8 mouse cellular contexts compared by ENCODE assay signal in the genomic region with DNA sequence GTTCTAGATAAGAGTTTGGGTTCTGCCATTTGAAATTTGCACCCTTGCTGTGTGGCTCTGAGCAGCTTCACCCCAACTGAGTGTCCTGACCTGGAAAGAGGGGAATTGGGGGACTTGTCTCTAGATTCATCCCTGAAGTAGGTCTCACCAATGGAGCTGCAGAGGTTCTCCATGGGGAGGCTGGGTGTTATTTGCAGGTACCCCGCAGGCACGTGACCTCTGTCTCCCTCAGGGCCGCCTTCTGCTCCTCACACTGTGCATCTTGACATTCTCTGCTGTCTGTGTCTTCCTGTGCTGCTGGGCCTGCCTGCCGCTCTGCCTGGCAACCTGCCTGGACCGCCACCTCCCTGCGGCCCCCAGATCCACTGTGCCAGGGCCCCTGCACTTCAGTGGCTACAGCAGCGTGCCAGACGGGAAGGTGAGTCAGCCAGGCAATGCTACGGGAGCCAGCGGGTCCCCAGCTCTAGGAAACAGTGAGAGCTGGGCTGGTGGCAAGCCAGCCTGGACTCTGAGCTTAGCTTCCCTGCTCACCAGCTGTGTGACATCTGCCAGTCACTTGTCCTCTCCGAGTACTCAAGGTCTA. TPM values are rescaled to one million over a fixed set of nuclear protein-coding genes. Genes with fewer than 3 reads are reported as not detected.
DNase-seq lines count a peak whose midpoint lies in the region; ATAC-seq and TF ChIP-seq lines count a peak whose summit lies in the region.

No protein-coding gene starts in this region.

- intact Hi-C loops in heart, postnatal 10 days (cut with DNase I) = no loop called here

- no peak overlapping the region for H3K4me2 ChIP-seq in kidney, embryonic 16.5 days (replicated peaks; ENCODE audit: low read depth, low read length)
- no peak overlapping the region; the same call in 1 of the 2 replicates for H3K4me2 ChIP-seq in intestine, embryonic 15.5 days (replicated peaks)

- no peak for TF ChIP-seq POLR2A in ES-Bruce4 (IDR thresholded peaks at IDR 0.05; ENCODE audit: insufficient read depth, low read length)

- peaks cover 16% of the 10 kb centered on the region for H3K4me1 ChIP-seq in kidney, embryonic 16.5 days (ENCODE audit: insufficient read depth, low read length)
- H3K4me1 ChIP-seq in ES-Bruce4 (ENCODE audit: control insufficient read depth, insufficient read depth, low read length) = peaks cover 2% of the 10 kb centered on the region
- peaks cover 14% of the 10 kb centered on the region; the same call in 1 of the 2 replicates for H3K4me1 ChIP-seq in intestine, embryonic 15.5 days (replicated peaks)

- no peaks in the 10 kb centered on the region for H3K27me3 ChIP-seq in kidney, embryonic 16.5 days (ENCODE audit: insufficient read depth, low read length)
- H3K27me3 ChIP-seq in ES-Bruce4 (ENCODE audit: control insufficient read depth, insufficient read depth, low read length, poor library complexity, severe bottlenecking) = no peaks in the 10 kb centered on the region
- H3K27me3 ChIP-seq in intestine, embryonic 15.5 days (replicated peaks) = no peaks in the 10 kb centered on the region

- H3K4me3 ChIP-seq in kidney, embryonic 16.5 days (ENCODE audit: low read length) = no peak overlapping the region
- H3K4me3 ChIP-seq in ES-Bruce4 (ENCODE audit: low read depth, low read length) = peak overlapping the region; percentile 25; the same call in 1 of the 2 replicates
- H3K4me3 ChIP-seq in intestine, embryonic 15.5 days (replicated peaks) = no peak overlapping the region

- 0 out of 2 replicates have a peak, but pooled peaks cover 2% of the 10 kb centered on the region for H3K36me3 ChIP-seq in kidney, embryonic 16.5 days (ENCODE audit: insufficient read depth, low read length)
- H3K36me3 ChIP-seq in ES-Bruce4 (ENCODE audit: control insufficient read depth, insufficient read depth, low read length, poor library complexity, severe bottlenecking) = no peaks in the 10 kb centered on the region
- H3K36me3 ChIP-seq in intestine, embryonic 15.5 days = no peaks in the 10 kb centered on the region

- no peaks in the 10 kb centered on the region for H3K9me3 ChIP-seq in kidney, embryonic 16.5 days (ENCODE audit: low read length)
- no peaks in the 10 kb centered on the region for H3K9me3 ChIP-seq in ES-Bruce4 (replicated peaks; ENCODE audit: control insufficient read depth, insufficient read depth, low read length, poor library complexity, severe bottlenecking)
- H3K9me3 ChIP-seq in intestine, embryonic 15.5 days = no peaks in the 10 kb centered on the region

- WGBS in kidney, embryonic 16.5 days = 71% methylated on average over 11 of the region's 11 CpGs
- WGBS in intestine, embryonic 15.5 days = 68% methylated on average over 11 of the region's 11 CpGs

- no peak for TF ChIP-seq EP300 in ES-Bruce4 (IDR thresholded peaks at IDR 0.05; ENCODE audit: insufficient read depth, low read depth, low read length)

- DNase-seq in kidney, postnatal 25 days = peak; percentile 69 to 80
- peak; percentile 53 to 67 for DNase-seq in heart, postnatal 10 days
- no peak for DNase-seq in thymus, postnatal 14 days

- TF ChIP-seq CTCF in ES-Bruce4 (IDR thresholded peaks at IDR 0.05; ENCODE audit: low read depth, low read length) = no peak

- H3K27ac ChIP-seq in kidney, embryonic 16.5 days (ENCODE audit: low read length) = no peak overlapping the region
- H3K27ac ChIP-seq in ES-Bruce4 (ENCODE audit: insufficient read depth, low read length) = no peak overlapping the region
- H3K27ac ChIP-seq in intestine, embryonic 15.5 days = no peak overlapping the region

- ATAC-seq in kidney, embryonic 16.5 days (ENCODE audit: low FRiP score, low TSS enrichment) = no peak
- peak; percentile 60; the same call in 1 of the 2 replicates for ATAC-seq in cerebellum, adult (ENCODE audit: insufficient number of reproducible peaks, low FRiP score, low TSS enrichment)
- no peak for ATAC-seq in intestine, embryonic 15.5 days
- ATAC-seq in erythroid progenitor cell, adult 5-6 weeks (replicated peaks; ENCODE audit: low FRiP score, poor library complexity, severe bottlenecking) = no peak

- H3K9ac ChIP-seq in kidney, embryonic 16.5 days (replicated peaks; ENCODE audit: low read length) = no peak overlapping the region
- H3K9ac ChIP-seq in ES-Bruce4 (ENCODE audit: low read depth, poor library complexity, severe bottlenecking) = no peak overlapping the region
- no peak overlapping the region for H3K9ac ChIP-seq in intestine, embryonic 15.5 days

RNA-seq across cellular contexts. Expression of gene St6galnac4, which starts 2.4 kb away (rescaled TPM):
- 24.7 TPM in 2 replicates for polyA plus RNA-seq in kidney, embryonic 16.5 days (2015; fragmentation: Nextera tagmentation; extraction: Ambion mirVana)
- 9.4 and 9.7 TPM in 2 replicates for polyA plus RNA-seq in ES-Bruce4 (2011; ENCODE audit: insufficient read depth, insufficient read length, low read depth, missing spikeins)
- total RNA-seq in heart, postnatal 10 days (2021) = 10 to 100 TPM; 29.3 to 31.8 TPM
- polyA plus RNA-seq in intestine, embryonic 15.5 days (2015; fragmentation: Nextera tagmentation; extraction: Ambion mirVana) = 16.4 and 18.8 TPM in 2 replicates
- 2.9 and 3.8 TPM in 2 replicates for total RNA-seq in erythroid progenitor cell, adult 5-6 weeks (2015; ENCODE audit: low replicate concordance)
- total RNA-seq in erythroid progenitor cell, adult 5-6 weeks (2017; ENCODE audit: low replicate concordance) = 2.3 and 2.4 TPM in 2 replicates

RNA-seq across cellular contexts. Expression of gene St6galnac6, which starts 10.2 kb away (rescaled TPM):
- polyA plus RNA-seq in kidney, embryonic 16.5 days (2015; fragmentation: Nextera tagmentation; extraction: Ambion mirVana) = 18.5 and 18.6 TPM in 2 replicates
- polyA plus RNA-seq in ES-Bruce4 (2011; ENCODE audit: insufficient read depth, insufficient read length, low read depth, missing spikeins) = 22.5 and 24.2 TPM in 2 replicates
- total RNA-seq in heart, postnatal 10 days (2021) = 100 to 1,000 TPM in 1 of 2 experiments, 10 to 100 TPM in 1; 87.9 to 103 TPM
- 14.0 and 15.7 TPM in 2 replicates for polyA plus RNA-seq in intestine, embryonic 15.5 days (2015; fragmentation: Nextera tagmentation; extraction: Ambion mirVana)
- total RNA-seq in erythroid progenitor cell, adult 5-6 weeks (2015; ENCODE audit: low replicate concordance) = not detected in 2 replicates
- total RNA-seq in erythroid progenitor cell, adult 5-6 weeks (2017; ENCODE audit: low replicate concordance) = 0.64 and 3.9 TPM in 2 replicates

RNA-seq across cellular contexts. Expression of gene 9430097D07Rik, which starts 13.8 kb away (rescaled TPM):
- polyA plus RNA-seq in kidney, embryonic 16.5 days (2015; fragmentation: Nextera tagmentation; extraction: Ambion mirVana) = 0.12 and 0.16 TPM in 2 replicates
- 0.44 TPM in 1 of 2 replicates, not detected in the other for polyA plus RNA-seq in ES-Bruce4 (2011; ENCODE audit: insufficient read depth, insufficient read length, low read depth, missing spikeins)
- total RNA-seq in heart, postnatal 10 days (2021) = not detected
- not detected in 2 replicates for polyA plus RNA-seq in intestine, embryonic 15.5 days (2015; fragmentation: Nextera tagmentation; extraction: Ambion mirVana)
- not detected in 2 replicates for total RNA-seq in erythroid progenitor cell, adult 5-6 weeks (2015; ENCODE audit: low replicate concordance)
- total RNA-seq in erythroid progenitor cell, adult 5-6 weeks (2017; ENCODE audit: low replicate concordance) = 0.90 TPM in 1 of 2 replicates, not detected in the other

RNA-seq across cellular contexts. Expression of gene Pip5kl1, which starts 14.7 kb away (rescaled TPM):
- 2.5 and 2.6 TPM in 2 replicates for polyA plus RNA-seq in kidney, embryonic 16.5 days (2015; fragmentation: Nextera tagmentation; extraction: Ambion mirVana)
- polyA plus RNA-seq in ES-Bruce4 (2011; ENCODE audit: insufficient read depth, insufficient read length, low read depth, missing spikeins) = 1.8 and 4.1 TPM in 2 replicates
- not detected for total RNA-seq in heart, postnatal 10 days (2021)
- polyA plus RNA-seq in intestine, embryonic 15.5 days (2015; fragmentation: Nextera tagmentation; extraction: Ambion mirVana) = 0.56 and 0.69 TPM in 2 replicates
- total RNA-seq in erythroid progenitor cell, adult 5-6 weeks (2015; ENCODE audit: low replicate concordance) = not detected in 2 replicates
- total RNA-seq in erythroid progenitor cell, adult 5-6 weeks (2017; ENCODE audit: low replicate concordance) = not detected in 2 replicates

RNA-seq across cellular contexts. Expression of gene Dpm2, which starts 18.6 kb away (rescaled TPM):
- 106 and 108 TPM in 2 replicates for polyA plus RNA-seq in kidney, embryonic 16.5 days (2015; fragmentation: Nextera tagmentation; extraction: Ambion mirVana)
- polyA plus RNA-seq in ES-Bruce4 (2011; ENCODE audit: insufficient read depth, insufficient read length, low read depth, missing spikeins) = 35.1 and 41.7 TPM in 2 replicates
- total RNA-seq in heart, postnatal 10 days (2021) = 10 to 100 TPM; 31.2 to 32.6 TPM
- 115 and 121 TPM in 2 replicates for polyA plus RNA-seq in intestine, embryonic 15.5 days (2015; fragmentation: Nextera tagmentation; extraction: Ambion mirVana)
- 33.9 and 45.3 TPM in 2 replicates for total RNA-seq in erythroid progenitor cell, adult 5-6 weeks (2015; ENCODE audit: low replicate concordance)
- 11.8 and 21.1 TPM in 2 replicates for total RNA-seq in erythroid progenitor cell, adult 5-6 weeks (2017; ENCODE audit: low replicate concordance)
